Mouse (Mus musculus): ENCODE results near the gene Ovca2. TPM values are rescaled to one million over a fixed set of nuclear protein-coding genes. Genes with fewer than 3 reads are reported as not detected.

Ovca2 gene
- polyA plus RNA-seq, 1 experiment from 2014 or later = 23.9 TPM

- Histone ChIP-seq H3K9me3 (ENCODE audit: control insufficient read depth, low read length) (no peaks in the 10 kb centered on the region), H3K27ac (ENCODE audit: low read length) (peak overlapping the region; percentile 87), H3K4me3 (ENCODE audit: low read length) (no peak overlapping the region), H3K9ac (ENCODE audit: low read depth, low read length) (peak overlapping the region; percentile 40; the same call in 1 of the 2 replicates), H3K4me1 (ENCODE audit: control insufficient read depth, insufficient read depth, low read length) (peaks cover 37% of the 10 kb centered on the region), H3K4me2 (ENCODE audit: low read depth, low read length) (no peak overlapping the region), H3K36me3 (ENCODE audit: control insufficient read depth, insufficient read depth, low read length) (no peaks in the 10 kb centered on the region), H3K27me3 (replicated peaks; ENCODE audit: control insufficient read depth, insufficient read depth, low read length) (no peaks in the 10 kb centered on the region)
- WGBS = 54% methylated on average over 18 of the region's 18 CpGs
- ATAC-seq = peak; percentile 39
These were observed 25.8 kb downstream of the Ovca2 start for GRCm38 (mm10) chr11:75152603-75153557.

- Histone ChIP-seq H3K4me1 (ENCODE audit: control insufficient read depth, insufficient read depth, low read length) (peaks cover 28% of the 10 kb centered on the region), H3K36me3 (ENCODE audit: control insufficient read depth, insufficient read depth, low read length) (no peaks in the 10 kb centered on the region), H3K27ac (ENCODE audit: low read length) (no peak overlapping the region), H3K4me2 (ENCODE audit: low read depth, low read length) (no peak overlapping the region), H3K4me3 (ENCODE audit: low read length) (no peak overlapping the region), H3K27me3 (replicated peaks; ENCODE audit: control insufficient read depth, insufficient read depth, low read length) (no peaks in the 10 kb centered on the region), H3K9ac (ENCODE audit: low read depth, low read length) (no peak overlapping the region), H3K9me3 (ENCODE audit: control insufficient read depth, low read length) (no peaks in the 10 kb centered on the region)
- ATAC-seq = no peak
- 61% methylated on average over 1 of the region's 1 CpGs for WGBS
These were observed 28.3 kb downstream of the Ovca2 start for GRCm38 (mm10) chr11:75150346-75150745.

GRCm38 (mm10) chr11:75148332-75149035 is 30.2 kb downstream of the Ovca2 start:
- WGBS = 83% methylated on average over 10 of the region's 11 CpGs
- H3K27me3 ChIP-seq (replicated peaks; ENCODE audit: control insufficient read depth, insufficient read depth, low read length) = no peaks in the 10 kb centered on the region
- no peaks in the 10 kb centered on the region for H3K36me3 ChIP-seq (ENCODE audit: control insufficient read depth, insufficient read depth, low read length)
- peaks cover 25% of the 10 kb centered on the region for H3K4me1 ChIP-seq (ENCODE audit: control insufficient read depth, insufficient read depth, low read length)
- H3K9ac ChIP-seq (ENCODE audit: low read depth, low read length) = 0 out of 2 replicates have a peak overlapping the region, but pooled peaks have one; percentile 58
- ATAC-seq = peak; percentile 27
- no peak overlapping the region for H3K4me2 ChIP-seq (ENCODE audit: low read depth, low read length)
- H3K9me3 ChIP-seq (ENCODE audit: control insufficient read depth, low read length) = no peaks in the 10 kb centered on the region
- H3K4me3 ChIP-seq (ENCODE audit: low read length) = no peak overlapping the region
- H3K27ac ChIP-seq (ENCODE audit: low read length) = peak overlapping the region; percentile 94

GRCm38 (mm10) chr11:75147846-75148168 is 30.8 kb downstream of the Ovca2 start:
- WGBS = 20% methylated on average over 3 of the region's 3 CpGs
- Histone ChIP-seq H3K36me3 (ENCODE audit: control insufficient read depth, insufficient read depth, low read length) (no peaks in the 10 kb centered on the region), H3K9ac (ENCODE audit: low read depth, low read length) (peak overlapping the region; percentile 58), H3K9me3 (ENCODE audit: control insufficient read depth, low read length) (no peaks in the 10 kb centered on the region), H3K27ac (ENCODE audit: low read length) (peak overlapping the region; percentile 94), H3K27me3 (replicated peaks; ENCODE audit: control insufficient read depth, insufficient read depth, low read length) (no peaks in the 10 kb centered on the region), H3K4me1 (ENCODE audit: control insufficient read depth, insufficient read depth, low read length) (peaks cover 25% of the 10 kb centered on the region), H3K4me2 (ENCODE audit: low read depth, low read length) (0 out of 2 replicates have a peak overlapping the region, but pooled peaks have one; percentile 16), H3K4me3 (ENCODE audit: low read length) (no peak overlapping the region)
- peak; percentile 91 for ATAC-seq

DNA sequence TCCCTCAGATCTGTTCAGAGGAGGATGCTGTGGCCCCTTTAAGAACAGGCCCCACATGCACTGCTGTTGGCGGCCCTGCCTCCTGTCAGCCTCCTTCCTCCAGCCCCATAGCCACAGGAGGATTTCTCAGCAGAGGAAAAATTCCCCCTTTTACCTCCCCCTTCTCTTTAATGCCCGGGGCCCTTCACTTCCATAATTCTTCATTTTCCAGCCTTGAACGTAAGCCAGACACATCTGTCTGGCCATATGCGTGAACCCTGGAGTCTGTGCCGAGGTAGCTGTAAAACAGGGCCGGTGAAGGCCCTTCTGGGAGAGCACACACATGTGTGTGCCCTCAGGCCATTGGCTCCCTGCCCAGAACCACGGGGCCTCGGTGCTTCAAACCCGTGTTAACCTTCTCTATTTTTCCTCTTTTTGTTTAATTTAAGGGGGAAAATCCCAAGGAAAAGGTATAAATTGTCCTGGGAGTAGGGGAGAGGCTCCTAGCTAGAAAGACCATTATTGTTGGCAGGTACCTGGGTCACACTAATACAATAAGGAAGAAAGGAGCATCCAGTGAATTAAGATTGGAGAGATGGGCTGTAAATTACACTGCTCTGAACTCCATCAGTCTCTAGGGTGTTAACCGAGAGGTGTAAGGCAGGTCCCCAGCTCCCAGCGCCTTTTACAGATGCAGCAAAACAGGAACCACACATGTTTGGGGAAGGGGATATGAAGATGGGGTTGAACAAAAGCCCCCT is 31.4 kb downstream of the Ovca2 start:
- no peaks in the 10 kb centered on the region for H3K9me3 ChIP-seq (ENCODE audit: control insufficient read depth, low read length)
- H3K4me3 ChIP-seq (ENCODE audit: low read length) = no peak overlapping the region
- no peak overlapping the region for H3K4me2 ChIP-seq (ENCODE audit: low read depth, low read length)
- H3K9ac ChIP-seq (ENCODE audit: low read depth, low read length) = peak overlapping the region; percentile 58
- peak overlapping the region; percentile 94 for H3K27ac ChIP-seq (ENCODE audit: low read length)
- peaks cover 27% of the 10 kb centered on the region for H3K4me1 ChIP-seq (ENCODE audit: control insufficient read depth, insufficient read depth, low read length)
- peak; percentile 75 for ATAC-seq
- H3K27me3 ChIP-seq (replicated peaks; ENCODE audit: control insufficient read depth, insufficient read depth, low read length) = no peaks in the 10 kb centered on the region
- WGBS = 22% methylated on average over 11 of the region's 11 CpGs
- no peaks in the 10 kb centered on the region for H3K36me3 ChIP-seq (ENCODE audit: control insufficient read depth, insufficient read depth, low read length)

- peaks cover 39% of the 10 kb centered on the region for H3K4me1 ChIP-seq (ENCODE audit: control insufficient read depth, insufficient read depth, low read length)
- no peak for ATAC-seq
- H3K4me2 ChIP-seq (ENCODE audit: low read depth, low read length) = no peak overlapping the region
- peak overlapping the region; percentile 26; the same call in 1 of the 2 replicates for H3K27ac ChIP-seq (ENCODE audit: low read length)
- 52% methylated on average over 2 of the region's 2 CpGs for WGBS
- no peaks in the 10 kb centered on the region for H3K36me3 ChIP-seq (ENCODE audit: control insufficient read depth, insufficient read depth, low read length)
- H3K27me3 ChIP-seq (replicated peaks; ENCODE audit: control insufficient read depth, insufficient read depth, low read length) = no peaks in the 10 kb centered on the region
- H3K9ac ChIP-seq (ENCODE audit: low read depth, low read length) = no peak overlapping the region
- H3K9me3 ChIP-seq (ENCODE audit: control insufficient read depth, low read length) = no peaks in the 10 kb centered on the region
- no peak overlapping the region for H3K4me3 ChIP-seq (ENCODE audit: low read length)
These were observed 32.8 kb downstream of the Ovca2 start for GRCm38 (mm10) chr11:75145841-75146240.

DNA sequence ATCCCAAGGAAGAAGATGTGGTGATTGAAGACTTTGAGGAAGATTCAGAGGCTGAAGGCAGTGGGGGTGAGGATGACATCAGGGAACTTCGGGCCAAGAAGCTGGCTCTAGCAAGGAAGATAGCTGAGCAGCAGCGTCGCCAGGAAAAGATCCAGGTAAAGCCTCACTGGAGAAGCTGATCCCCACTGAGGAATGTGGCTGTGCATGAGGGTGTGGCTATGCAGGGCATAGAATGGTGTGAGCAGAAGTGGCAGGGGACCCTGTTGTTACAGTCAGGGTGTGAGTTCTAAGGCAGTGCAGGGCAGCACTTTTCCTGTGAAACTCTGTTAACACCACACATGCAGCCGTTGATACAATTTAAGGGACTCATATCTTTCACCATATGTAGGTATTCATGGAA is 35.9 kb downstream of the Ovca2 start:
- WGBS = 69% methylated on average over 4 of the region's 4 CpGs
- Histone ChIP-seq H3K36me3 (ENCODE audit: control insufficient read depth, insufficient read depth, low read length) (no peaks in the 10 kb centered on the region), H3K4me3 (ENCODE audit: low read length) (no peak overlapping the region), H3K27ac (ENCODE audit: low read length) (peak overlapping the region; percentile 7; the same call in 1 of the 2 replicates), H3K27me3 (replicated peaks; ENCODE audit: control insufficient read depth, insufficient read depth, low read length) (no peaks in the 10 kb centered on the region), H3K9ac (ENCODE audit: low read depth, low read length) (no peak overlapping the region), H3K4me2 (ENCODE audit: low read depth, low read length) (no peak overlapping the region), H3K9me3 (ENCODE audit: control insufficient read depth, low read length) (no peaks in the 10 kb centered on the region), H3K4me1 (ENCODE audit: control insufficient read depth, insufficient read depth, low read length) (peaks cover 49% of the 10 kb centered on the region)
- ATAC-seq = no peak

GRCm38 (mm10) chr11:75141913-75142312 is 36.7 kb downstream of the Ovca2 start:
- WGBS = 33% methylated on average over 1 of the region's 1 CpGs
- H3K9ac ChIP-seq (ENCODE audit: low read depth, low read length) = peak overlapping the region; percentile 20; the same call in 1 of the 2 replicates
- H3K4me2 ChIP-seq (ENCODE audit: low read depth, low read length) = no peak overlapping the region
- peak; percentile 36 for ATAC-seq
- H3K4me1 ChIP-seq (ENCODE audit: control insufficient read depth, insufficient read depth, low read length) = peaks cover 41% of the 10 kb centered on the region
- H3K36me3 ChIP-seq (ENCODE audit: control insufficient read depth, insufficient read depth, low read length) = no peaks in the 10 kb centered on the region
- no peaks in the 10 kb centered on the region for H3K27me3 ChIP-seq (replicated peaks; ENCODE audit: control insufficient read depth, insufficient read depth, low read length)
- H3K27ac ChIP-seq (ENCODE audit: low read length) = peak overlapping the region; percentile 78
- no peaks in the 10 kb centered on the region for H3K9me3 ChIP-seq (ENCODE audit: control insufficient read depth, low read length)
- H3K4me3 ChIP-seq (ENCODE audit: low read length) = no peak overlapping the region

GRCm38 (mm10) chr11:75141038-75141437 is 37.6 kb downstream of the Ovca2 start:
- Histone ChIP-seq H3K4me1 (ENCODE audit: control insufficient read depth, insufficient read depth, low read length) (peaks cover 42% of the 10 kb centered on the region), H3K9me3 (ENCODE audit: control insufficient read depth, low read length) (no peaks in the 10 kb centered on the region), H3K36me3 (ENCODE audit: control insufficient read depth, insufficient read depth, low read length) (no peaks in the 10 kb centered on the region), H3K4me2 (ENCODE audit: low read depth, low read length) (no peak overlapping the region), H3K9ac (ENCODE audit: low read depth, low read length) (no peak overlapping the region), H3K27me3 (replicated peaks; ENCODE audit: control insufficient read depth, insufficient read depth, low read length) (no peaks in the 10 kb centered on the region), H3K27ac (ENCODE audit: low read length) (peak overlapping the region; percentile 78), H3K4me3 (ENCODE audit: low read length) (no peak overlapping the region)
- WGBS = 43% methylated on average over 3 of the region's 3 CpGs
- ATAC-seq = no peak
